Mouse (Mus musculus): ENCODE data around the gene Rhox4f. TPM values are rescaled to one million over a fixed set of nuclear protein-coding genes. Genes with fewer than 3 reads are reported as not detected.

Rhox4f gene
- not detected in 2 replicates for polyA plus RNA-seq (2012; rRNA removed; ENCODE audit: low replicate concordance)

GRCm38 (mm10) chrX:37607604-37608003, at the start of gene Rhox4f:
TSS of gene Rhox4f (minus strand) at chrX:37607704.

GRCm38 (mm10) chrX:37651227-37651626, 43.7 kb upstream of the Rhox4f start, which contains the start of gene Rhox4g:
TSS of gene Rhox4g (minus strand) at chrX:37651327.

GRCm38 (mm10) chrX:37643370-37643769, 35.9 kb upstream of the Rhox4f start, which contains the start of gene Rhox2g:
TSS of gene Rhox2g (minus strand) at chrX:37643470.

GRCm38 (mm10) chrX:37628512-37628911, 21.0 kb upstream of the Rhox4f start, which contains the start of gene Rhox3g:
TSS of gene Rhox3g (minus strand) at chrX:37628612.

GRCm38 (mm10) chrX:37580692-37581091, 26.8 kb downstream of the Rhox4f start, which contains the start of gene Rhox3f:
TSS of gene Rhox3f (plus strand) at chrX:37580992.

GRCm38 (mm10) chrX:37571105-37571504, 36.4 kb downstream of the Rhox4f start, which contains the start of gene Rhox2f:
TSS of gene Rhox2f (plus strand) at chrX:37571405.

GRCm38 (mm10) chrX:37557112-37557511, 50.4 kb downstream of the Rhox4f start, which contains the start of gene Rhox4e:
TSS of gene Rhox4e (plus strand) at chrX:37557412.

Other genes starting within 250 kb of the Rhox4f start
- gene Rhox3a2, start 227.7 kb downstream of the Rhox4f start, polyA plus RNA-seq (2012; rRNA removed; ENCODE audit: low replicate concordance): not detected in 2 replicates
- not detected in 2 replicates for gene Rhox4a2, start 216.9 kb downstream of the Rhox4f start, polyA plus RNA-seq (2012; rRNA removed; ENCODE audit: low replicate concordance)
- gene Rhox2b, start 195.6 kb downstream of the Rhox4f start, polyA plus RNA-seq (2012; rRNA removed; ENCODE audit: low replicate concordance): not detected in 2 replicates
- gene Rhox4b, start 175.2 kb downstream of the Rhox4f start, polyA plus RNA-seq (2012; rRNA removed; ENCODE audit: low replicate concordance): not detected in 2 replicates
- gene Rhox2c, start 154.0 kb downstream of the Rhox4f start, polyA plus RNA-seq (2012; rRNA removed; ENCODE audit: low replicate concordance): not detected in 2 replicates
- not detected in 2 replicates for gene Rhox3c, start 149.1 kb downstream of the Rhox4f start, polyA plus RNA-seq (2012; rRNA removed; ENCODE audit: low replicate concordance)
- not detected in 2 replicates for gene Rhox4c, start 127.4 kb downstream of the Rhox4f start, polyA plus RNA-seq (2012; rRNA removed; ENCODE audit: low replicate concordance)
- not detected in 2 replicates for gene Rhox2d, start 114.3 kb downstream of the Rhox4f start, polyA plus RNA-seq (2012; rRNA removed; ENCODE audit: low replicate concordance)
- gene Rhox4d, start 93.3 kb downstream of the Rhox4f start, polyA plus RNA-seq (2012; rRNA removed; ENCODE audit: low replicate concordance): not detected in 2 replicates
- gene Rhox2e, start 77.3 kb downstream of the Rhox4f start, polyA plus RNA-seq (2012; rRNA removed; ENCODE audit: low replicate concordance): not detected in 2 replicates
- not detected in 2 replicates for gene Rhox3e, start 65.7 kb downstream of the Rhox4f start, polyA plus RNA-seq (2012; rRNA removed; ENCODE audit: low replicate concordance)
- not detected in 2 replicates for gene Rhox4e, start 50.3 kb downstream of the Rhox4f start, polyA plus RNA-seq (2012; rRNA removed; ENCODE audit: low replicate concordance)
- not detected in 2 replicates for gene Rhox2f, start 36.3 kb downstream of the Rhox4f start, polyA plus RNA-seq (2012; rRNA removed; ENCODE audit: low replicate concordance)
- gene Rhox3f, start 26.7 kb downstream of the Rhox4f start, polyA plus RNA-seq (2012; rRNA removed; ENCODE audit: low replicate concordance): not detected in 2 replicates
- not detected in 2 replicates for gene Rhox3g, start 20.9 kb upstream of the Rhox4f start, polyA plus RNA-seq (2012; rRNA removed; ENCODE audit: low replicate concordance)
- gene Rhox2g, start 35.8 kb upstream of the Rhox4f start, polyA plus RNA-seq (2012; rRNA removed; ENCODE audit: low replicate concordance): not detected in 2 replicates
- not detected in 2 replicates for gene Rhox4g, start 43.6 kb upstream of the Rhox4f start, polyA plus RNA-seq (2012; rRNA removed; ENCODE audit: low replicate concordance)
- gene Rhox3h, start 61.1 kb upstream of the Rhox4f start, polyA plus RNA-seq (2012; rRNA removed; ENCODE audit: low replicate concordance): not detected in 2 replicates
- not detected in 2 replicates for gene Rhox2h, start 65.6 kb upstream of the Rhox4f start, polyA plus RNA-seq (2012; rRNA removed; ENCODE audit: low replicate concordance)
- gene Rhox5, start 197.1 kb upstream of the Rhox4f start, polyA plus RNA-seq (2012; rRNA removed; ENCODE audit: low replicate concordance): not detected in 2 replicates
- not detected in 2 replicates for gene Rhox6, start 219.2 kb upstream of the Rhox4f start, polyA plus RNA-seq (2012; rRNA removed; ENCODE audit: low replicate concordance)
- not detected in 2 replicates for gene Rhox7a, start 224.0 kb upstream of the Rhox4f start, polyA plus RNA-seq (2012; rRNA removed; ENCODE audit: low replicate concordance)

Data from duodenum, adult 2 months (tissue).